Mouse (Mus musculus) intestine, postnatal 0 days (tissue): Measurements from ENCODE around the gene Cd9. TPM values are rescaled to one million over a fixed set of nuclear protein-coding genes. Genes with fewer than 3 reads are reported as not detected.
A peak's percentile ranks its signal among the peaks of the same experiment; 100 is the strongest.

ENCODE experiments used
- ATAC-seq: fragments of 200-750 bp; cut with Nextera tagmentation; 2 replicates; pipeline ENCODE4 v1.8.0; 2017; ENCODE audit warnings: mild to moderate bottlenecking, moderate TSS enrichment, moderate library complexity
- H3K27ac ChIP-seq: fragments of 300-500 bp; sonication (generic); 2 replicates; pipeline ENCODE4 v1.5.1; 2014; ENCODE audit warnings: mild to moderate bottlenecking, low read depth, low read length, moderate library complexity
- H3K27me3 ChIP-seq: fragments of 300-500 bp; sonication (generic); replicated peaks from 2 replicates; pipeline ENCODE4 v1.6.1; 2014; ENCODE audit warnings: low read length, mixed read lengths; ENCODE audit not compliant: control insufficient read depth, insufficient read depth
- H3K36me3 ChIP-seq: fragments of 300-500 bp; sonication (generic); 2 replicates; pipeline ENCODE4 v1.6.1; 2014; ENCODE audit warnings: mild to moderate bottlenecking, moderate library complexity; ENCODE audit not compliant: control insufficient read depth, insufficient read depth
- H3K4me1 ChIP-seq: fragments of 300-500 bp; sonication (generic); replicated peaks from 2 replicates; pipeline ENCODE4 v1.6.1; 2014; ENCODE audit warnings: antibody characterized with exemption, low read length, mixed read lengths; ENCODE audit not compliant: control insufficient read depth, insufficient read depth
- H3K4me2 ChIP-seq: fragments of 300-500 bp; sonication (generic); replicated peaks from 2 replicates; pipeline ENCODE4 v1.6.1; 2014; ENCODE audit warnings: low read depth, mild to moderate bottlenecking, moderate library complexity
- H3K4me3 ChIP-seq: fragments of 300-500 bp; sonication (generic); 2 replicates; pipeline ENCODE4 v1.5.1; 2014; ENCODE audit warnings: low read depth, low read length
- H3K9ac ChIP-seq: fragments of 300-500 bp; sonication (generic); 2 replicates; pipeline ENCODE4 v1.6.1; 2014; ENCODE audit warnings: mild to moderate bottlenecking, low read depth, low read length
- H3K9me3 ChIP-seq: fragments of 300-500 bp; sonication (generic); 2 replicates; pipeline ENCODE4 v1.6.1; 2016; ENCODE audit warnings: mixed run types; ENCODE audit not compliant: control insufficient read depth
- CTCF ChIP-seq: sonication (generic); IDR thresholded peaks from 2 replicates; pipeline ENCODE4 v1.5.1; 2016; ENCODE audit warnings: low read depth, mild to moderate bottlenecking, control low read depth, antibody characterized with exemption, moderate library complexity
- WGBS: fragments of 180-500 bp; shearing (Covaris S2); extraction: QIAGEN DNeasy Blood & Tissue Kit; methylation state at CpG from one replicate; pipeline ENCODE4 v1.1.7; 2014; 5-methylcytosine and 5-hydroxymethylcytosine counted together
- polyA plus RNA-seq: library from polyadenylated mRNA; unstranded; fragments of >200 nt; fragmentation: Nextera tagmentation; extraction: Ambion mirVana; gene quantifications from 2 replicates; pipeline ENCODE4 v1.2.1, GENCODE M21; 2015

The Cd9 gene
- polyA plus RNA-seq, 1 experiment from 2014 or later: 99.5 TPM

DNA sequence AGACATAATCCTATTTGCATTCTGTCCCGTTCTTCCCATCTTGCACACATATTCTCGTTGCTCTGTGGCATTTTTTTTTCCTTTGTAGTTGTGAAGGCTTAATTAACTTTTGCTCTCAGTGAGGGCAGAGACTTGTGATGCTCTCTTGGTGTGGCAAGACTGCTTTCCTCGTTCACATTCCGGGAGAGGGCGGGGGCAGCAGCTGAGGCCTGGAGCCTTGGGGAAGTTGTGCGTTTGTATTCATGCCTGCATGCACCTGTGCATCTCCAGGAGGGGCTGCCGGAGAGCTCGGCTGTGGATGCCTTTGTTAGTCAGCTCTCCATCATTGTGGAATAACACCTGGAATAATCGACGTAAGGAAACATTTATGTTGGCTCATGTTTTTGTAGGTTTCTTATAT lies 52.0 kb downstream of the Cd9 start:
- 59% methylated on average over 10 of the region's 10 CpGs for whole genome bisulfite sequencing

DNA sequence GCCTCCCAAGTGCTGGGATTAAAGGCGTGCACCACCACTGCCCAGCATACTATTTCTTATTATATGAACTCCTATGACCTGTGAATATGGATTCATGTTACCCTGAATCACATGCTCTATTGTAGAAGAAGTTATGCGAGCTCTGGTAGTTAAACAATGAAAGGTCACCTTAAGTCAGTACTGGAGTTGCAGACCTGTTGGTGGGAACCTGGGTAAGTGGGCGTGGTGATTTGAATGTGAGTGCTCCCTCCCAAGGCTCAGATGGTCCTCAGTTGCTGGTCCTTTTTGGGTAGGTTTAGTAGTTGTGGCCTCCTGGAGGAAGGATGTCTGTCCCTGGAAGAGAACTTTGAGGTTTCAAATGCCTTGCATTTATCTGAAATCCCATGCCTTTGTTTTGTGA lies 57.8 kb downstream of the Cd9 start:
- Histone ChIP-seq H3K27ac (no peak overlapping the region), H3K4me1 (no peaks in the 10 kb centered on the region), H3K9ac (no peak overlapping the region), H3K27me3 (no peaks in the 10 kb centered on the region), H3K4me2 (no peak overlapping the region), H3K36me3 (no peaks in the 10 kb centered on the region), H3K4me3 (no peak overlapping the region), H3K9me3 (no peaks in the 10 kb centered on the region)
- 82% methylated on average over 3 of the region's 3 CpGs for WGBS
- TF ChIP-seq CTCF: no peak
- no peak for ATAC-seq

More for the DNA sequence above, 52.0 kb downstream of the Cd9 start:
- H3K27me3 ChIP-seq: no peaks in the 10 kb centered on the region
- H3K4me2 ChIP-seq: no peak overlapping the region
- no peaks in the 10 kb centered on the region; the same call in 1 of the 2 replicates for H3K36me3 ChIP-seq
- no peaks in the 10 kb centered on the region for H3K9me3 ChIP-seq
- no peaks in the 10 kb centered on the region for H3K4me1 ChIP-seq
- H3K4me3 ChIP-seq: no peak overlapping the region
- TF ChIP-seq CTCF: no peak
- no peak overlapping the region for H3K27ac ChIP-seq
- no peak overlapping the region for H3K9ac ChIP-seq
- no peak for ATAC-seq

DNA sequence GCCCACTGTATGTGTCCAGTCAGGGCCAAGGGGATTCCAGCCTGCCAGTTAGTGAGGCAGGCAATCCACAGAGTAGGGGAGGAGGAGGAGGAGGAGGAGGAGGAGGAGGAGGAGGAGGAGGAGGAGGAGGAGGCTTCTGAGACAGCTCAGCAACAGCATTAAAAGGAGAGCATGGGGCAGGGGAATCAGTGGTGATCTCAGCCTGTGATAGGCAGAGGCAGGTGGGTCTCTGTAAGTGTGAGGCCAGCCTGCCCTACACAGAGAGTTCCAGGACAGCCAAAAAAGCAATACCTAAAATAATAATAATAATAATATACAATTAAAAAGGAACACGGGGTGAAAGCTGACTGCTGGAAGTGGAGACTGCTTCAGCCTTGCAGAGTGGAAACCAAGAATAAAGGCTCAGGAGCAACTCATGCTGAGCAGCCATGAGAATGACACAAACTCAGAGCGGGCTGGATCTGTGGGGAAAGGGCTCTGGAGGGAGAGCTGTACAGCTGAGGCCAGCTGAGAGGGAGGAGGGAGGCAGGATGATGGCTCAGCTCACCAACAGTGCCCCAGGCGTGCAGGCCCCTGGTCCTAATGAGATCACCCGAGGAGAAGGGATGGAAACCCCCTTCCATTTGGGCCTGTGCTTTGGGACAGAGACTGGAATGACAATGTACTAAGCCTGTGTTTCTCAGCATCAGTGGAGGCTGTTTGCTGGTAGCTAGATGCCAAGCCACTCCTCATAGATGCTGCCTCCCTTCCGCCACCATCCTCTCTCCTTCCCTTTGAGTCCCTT lies 59.7 kb downstream of the Cd9 start:
- no peaks in the 10 kb centered on the region for H3K27me3 ChIP-seq
- WGBS: 86% methylated on average over 5 of the region's 5 CpGs
- no peak overlapping the region for H3K27ac ChIP-seq
- no peaks in the 10 kb centered on the region for H3K9me3 ChIP-seq
- H3K36me3 ChIP-seq: no peaks in the 10 kb centered on the region
- no peak overlapping the region for H3K4me3 ChIP-seq
- no peak overlapping the region for H3K9ac ChIP-seq
- TF ChIP-seq CTCF: no peak
- H3K4me1 ChIP-seq: no peaks in the 10 kb centered on the region
- H3K4me2 ChIP-seq: no peak overlapping the region
- ATAC-seq: no peak

DNA sequence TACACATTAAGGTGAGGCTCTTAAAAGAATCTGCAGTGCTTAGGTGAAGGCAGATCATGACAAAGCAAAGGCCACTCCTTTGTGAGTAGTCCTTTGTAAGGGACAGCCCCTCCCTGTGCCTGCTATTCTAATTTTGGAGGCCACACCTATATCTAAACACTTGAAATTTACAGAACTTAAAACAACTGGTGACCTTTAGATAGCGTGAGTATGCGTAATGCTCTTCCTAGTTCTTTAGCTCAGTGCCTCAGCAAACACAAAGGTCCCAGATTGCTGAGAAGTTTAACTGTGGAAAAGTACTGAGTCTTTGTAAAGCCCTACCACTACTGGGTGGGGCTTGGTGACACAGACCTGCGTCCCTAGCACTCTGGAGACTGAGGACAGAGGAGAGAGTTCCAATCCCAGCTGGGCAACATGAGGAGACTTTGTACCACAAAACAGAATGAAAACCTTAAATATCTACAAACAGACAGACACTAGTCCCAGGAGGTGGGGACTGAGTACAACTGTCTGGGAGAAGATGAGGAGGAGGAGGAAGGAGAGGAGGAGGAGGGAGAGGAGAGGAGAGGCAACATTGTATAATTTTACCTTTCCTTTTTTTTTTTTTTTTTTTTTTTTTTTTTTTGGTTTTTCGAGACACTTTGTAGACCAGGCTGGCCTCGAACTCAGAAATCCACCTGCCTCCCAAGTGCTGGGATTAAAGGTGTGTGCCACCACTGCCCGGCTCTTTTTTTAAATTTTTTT lies 60.7 kb downstream of the Cd9 start:
- no peak overlapping the region for H3K4me3 ChIP-seq
- 55% methylated on average over 6 of the region's 6 CpGs for WGBS
- H3K4me2 ChIP-seq: no peak overlapping the region
- no peak overlapping the region for H3K9ac ChIP-seq
- no peak overlapping the region for H3K27ac ChIP-seq
- H3K27me3 ChIP-seq: no peaks in the 10 kb centered on the region
- H3K4me1 ChIP-seq: no peaks in the 10 kb centered on the region
- H3K36me3 ChIP-seq: no peaks in the 10 kb centered on the region
- no peak for TF ChIP-seq CTCF
- H3K9me3 ChIP-seq: no peaks in the 10 kb centered on the region
- ATAC-seq: peak; percentile 79

DNA sequence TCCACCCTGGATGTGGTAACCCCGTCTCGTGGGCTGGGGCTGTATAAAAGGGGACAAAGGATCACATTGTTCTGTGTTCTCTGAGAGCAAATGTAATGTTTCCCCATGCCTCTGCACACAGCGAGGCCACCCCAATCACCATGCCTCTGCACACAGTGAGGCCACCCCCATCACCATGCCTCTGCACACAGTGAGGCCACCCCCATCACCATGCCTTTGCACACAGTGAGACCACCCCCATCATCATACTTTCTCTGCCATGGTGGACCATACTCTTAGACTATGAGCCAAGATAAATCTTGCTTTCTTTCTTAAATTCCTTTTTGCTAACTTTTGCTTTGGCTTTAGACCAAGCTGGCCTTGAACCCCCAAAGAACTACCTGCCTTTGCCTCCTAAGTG lies 61.3 kb downstream of the Cd9 start:
- no peak overlapping the region for H3K9ac ChIP-seq
- ATAC-seq: peak; percentile 48; the same call in 1 of the 2 replicates
- no peak overlapping the region for H3K4me3 ChIP-seq
- H3K27ac ChIP-seq: no peak overlapping the region; the same call in 1 of the 2 replicates
- no peaks in the 10 kb centered on the region for H3K4me1 ChIP-seq
- no peaks in the 10 kb centered on the region for H3K9me3 ChIP-seq
- 47% methylated on average over 3 of the region's 3 CpGs for WGBS
- no peaks in the 10 kb centered on the region for H3K36me3 ChIP-seq
- no peaks in the 10 kb centered on the region for H3K27me3 ChIP-seq
- TF ChIP-seq CTCF: no peak
- no peak overlapping the region for H3K4me2 ChIP-seq

DNA sequence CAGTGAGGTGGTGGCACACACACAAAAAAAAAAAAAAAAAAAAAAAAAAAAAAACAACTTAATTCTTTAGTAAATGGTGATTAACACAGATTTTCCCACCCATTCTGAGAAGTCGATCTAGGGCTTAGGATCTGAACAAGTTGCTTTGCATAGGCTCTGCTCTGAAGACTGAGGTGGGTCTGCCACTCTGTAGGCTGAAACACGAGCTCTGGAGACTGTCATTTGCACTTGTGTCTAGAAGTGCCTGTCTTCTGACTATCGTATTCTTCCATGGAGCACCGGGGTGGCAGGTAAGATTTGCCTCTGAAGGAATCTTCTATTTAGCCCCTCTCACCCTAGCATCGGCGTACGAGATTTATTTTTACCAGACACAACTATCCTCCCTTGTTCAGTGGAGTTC lies 62.1 kb downstream of the Cd9 start:
- Histone ChIP-seq H3K27ac (no peak overlapping the region), H3K36me3 (no peaks in the 10 kb centered on the region), H3K9me3 (no peaks in the 10 kb centered on the region), H3K27me3 (no peaks in the 10 kb centered on the region), H3K4me3 (no peak overlapping the region), H3K4me2 (no peak overlapping the region), H3K4me1 (no peaks in the 10 kb centered on the region), H3K9ac (no peak overlapping the region)
- 82% methylated on average over 7 of the region's 7 CpGs for WGBS
- ATAC-seq: no peak
- TF ChIP-seq CTCF: no peak
